Mouse (Mus musculus): Measurements from ENCODE around the gene Gm42688.

The Gm42688 gene

DNA sequence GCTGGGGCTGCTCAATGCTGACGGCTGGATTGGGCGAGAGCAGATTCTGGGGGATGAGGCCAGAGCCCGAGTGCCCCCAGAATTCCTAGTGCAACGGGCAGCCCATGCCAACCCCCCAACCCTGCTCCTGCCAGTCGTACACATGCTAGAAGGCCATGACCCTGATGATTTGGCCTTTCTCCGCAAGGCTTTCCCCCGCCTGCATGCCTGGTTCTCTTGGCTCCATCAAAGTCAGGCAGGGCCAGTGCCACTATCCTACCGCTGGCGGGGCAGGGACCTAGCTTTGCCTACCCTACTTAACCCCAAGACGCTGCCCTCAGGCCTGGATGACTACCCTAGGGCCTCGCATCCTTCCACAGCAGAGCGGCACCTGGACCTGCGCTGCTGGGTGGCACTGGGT, 16.2 kb downstream of the Gm42688 start:
- no peak for DNase-seq (ENCODE audit: low read depth, low spot score)

DNA sequence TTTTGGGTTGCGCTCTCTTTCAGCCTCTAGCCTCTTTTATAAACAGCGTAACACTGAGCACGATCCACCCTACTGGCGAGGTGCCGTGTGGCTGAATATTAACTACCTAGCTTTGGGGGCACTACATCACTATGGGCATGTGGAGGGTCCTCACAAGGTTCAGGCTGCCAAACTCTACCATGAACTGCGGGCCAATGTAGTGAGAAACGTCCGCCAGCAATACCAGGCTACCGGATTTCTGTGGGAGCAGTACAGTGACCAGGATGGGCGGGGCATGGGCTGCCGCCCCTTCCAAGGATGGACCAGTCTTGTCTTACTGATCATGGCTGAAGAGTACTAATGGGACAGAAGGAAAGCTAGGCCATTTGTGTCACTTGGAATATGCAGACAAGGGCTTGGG, 17.0 kb downstream of the Gm42688 start:
- DNase-seq (ENCODE audit: low read depth, low spot score) = no peak

- DNase-seq (ENCODE audit: low read depth, low spot score) = no peak
Observed at GRCm38 (mm10) chr6:83118825-83119733, 17.7 kb downstream of the Gm42688 start.

GRCm38 (mm10) chr6:83119734-83120051, 18.3 kb downstream of the Gm42688 start:
- DNase-seq (ENCODE audit: low read depth, low spot score) = no peak

DNA sequence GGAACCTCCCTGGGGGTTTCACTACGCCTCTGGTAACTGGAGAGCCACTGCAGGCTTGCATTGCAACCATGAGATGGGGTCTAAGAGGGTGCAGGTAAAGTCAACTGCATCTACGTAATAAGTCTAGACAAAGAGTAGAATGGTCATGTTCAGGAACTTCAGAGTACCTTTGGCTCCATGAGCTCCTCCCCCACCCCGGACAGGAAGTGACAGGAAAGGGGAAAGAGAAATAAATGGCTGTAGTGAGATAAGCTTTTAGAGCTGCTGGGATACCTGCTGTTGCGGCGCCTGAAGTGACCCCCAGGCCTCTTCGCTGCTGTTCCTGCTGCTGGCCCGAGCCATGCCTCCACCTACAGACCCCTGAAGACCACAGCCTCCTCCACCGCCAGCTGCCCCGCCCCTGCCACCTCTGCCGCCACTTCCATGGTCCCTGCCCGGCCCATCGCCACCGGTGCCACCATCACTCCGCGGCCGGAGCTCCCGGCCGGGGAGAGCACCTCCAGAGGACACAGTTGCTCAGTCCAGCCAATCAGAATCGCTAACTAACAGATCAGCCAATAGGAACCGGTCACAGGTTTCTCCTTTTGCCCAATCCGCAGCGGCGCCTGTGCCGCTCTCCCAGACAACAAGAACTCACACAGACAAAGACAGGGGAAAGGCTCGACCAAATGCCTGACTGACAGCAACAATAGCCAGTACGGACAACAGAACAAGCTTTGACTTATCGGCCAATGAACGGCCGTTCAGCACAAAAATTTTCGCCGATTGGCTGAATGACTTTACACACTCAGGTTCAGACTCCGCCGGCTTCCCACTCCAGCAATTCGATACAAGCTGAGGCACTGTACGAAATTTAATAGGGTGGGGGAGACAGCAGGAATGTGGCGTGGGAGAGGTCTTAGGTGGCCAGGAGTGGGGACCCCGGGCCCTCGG, 19.8 kb downstream of the Gm42688 start, which contains the start of gene Wbp1:
Gene Wbp1 (minus strand): TSS at position 630 of the 933 bp plus-strand sequence.
- DNase-seq (ENCODE audit: low read depth, low spot score) = peak; percentile 94

- DNase-seq (ENCODE audit: low read depth, low spot score) = no peak
Observed at GRCm38 (mm10) chr6:83121863-83122710, 20.7 kb downstream of the Gm42688 start.

GRCm38 (mm10) chr6:83122961-83123360, 21.5 kb downstream of the Gm42688 start:
- no peak for DNase-seq (ENCODE audit: low read depth, low spot score)

DNA sequence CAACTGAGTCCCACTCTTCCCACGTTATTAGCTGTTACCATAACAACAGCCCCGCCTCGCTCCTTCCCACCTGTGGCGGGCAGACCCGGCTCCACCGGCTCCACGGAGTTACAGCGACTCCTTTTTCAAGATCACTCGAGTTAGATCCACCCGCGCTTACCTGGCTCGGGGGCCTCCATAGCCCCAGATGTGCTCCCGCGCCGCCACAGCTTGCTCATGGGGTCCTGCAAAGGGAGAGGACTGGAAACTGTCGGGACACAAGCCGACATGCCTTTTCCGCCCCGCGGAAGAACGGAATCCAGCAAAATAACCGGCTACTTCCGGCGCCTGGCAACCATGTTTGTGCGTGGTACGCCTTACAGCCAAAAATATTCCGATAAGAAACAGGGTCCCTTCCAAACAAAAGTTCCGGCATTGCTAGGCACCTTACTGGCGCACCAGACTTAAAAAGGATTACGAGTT, 23.5 kb downstream of the Gm42688 start:
- peak; percentile 89 for DNase-seq (ENCODE audit: low read depth, low spot score)

- DNase-seq (ENCODE audit: low read depth, low spot score) = no peak
Observed at GRCm38 (mm10) chr6:83125331-83125730, 23.9 kb downstream of the Gm42688 start, which contains the start of gene Ino80b. TSS of gene Ino80b (minus strand) at chr6:83125431.

DNA sequence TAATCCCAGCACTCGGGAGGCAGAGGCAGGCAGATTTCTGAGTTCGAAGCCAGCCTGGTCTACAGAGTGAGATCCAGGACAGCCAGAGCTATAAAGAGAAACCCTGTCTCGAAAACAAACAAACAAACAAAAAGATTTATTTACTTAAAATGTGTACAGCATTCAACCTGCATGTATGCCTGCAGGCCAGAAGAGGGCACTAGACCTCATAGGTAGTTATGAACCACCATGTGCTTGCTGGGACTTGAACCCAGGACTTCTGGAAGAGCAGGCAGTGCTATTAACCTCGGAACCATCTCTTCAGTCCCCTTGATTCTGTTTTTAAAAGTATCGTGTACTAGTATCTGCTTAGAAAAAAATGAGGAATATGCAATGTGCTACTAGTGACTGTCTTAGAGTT, 26.0 kb downstream of the Gm42688 start:
- DNase-seq (ENCODE audit: low read depth, low spot score) = no peak

DNA sequence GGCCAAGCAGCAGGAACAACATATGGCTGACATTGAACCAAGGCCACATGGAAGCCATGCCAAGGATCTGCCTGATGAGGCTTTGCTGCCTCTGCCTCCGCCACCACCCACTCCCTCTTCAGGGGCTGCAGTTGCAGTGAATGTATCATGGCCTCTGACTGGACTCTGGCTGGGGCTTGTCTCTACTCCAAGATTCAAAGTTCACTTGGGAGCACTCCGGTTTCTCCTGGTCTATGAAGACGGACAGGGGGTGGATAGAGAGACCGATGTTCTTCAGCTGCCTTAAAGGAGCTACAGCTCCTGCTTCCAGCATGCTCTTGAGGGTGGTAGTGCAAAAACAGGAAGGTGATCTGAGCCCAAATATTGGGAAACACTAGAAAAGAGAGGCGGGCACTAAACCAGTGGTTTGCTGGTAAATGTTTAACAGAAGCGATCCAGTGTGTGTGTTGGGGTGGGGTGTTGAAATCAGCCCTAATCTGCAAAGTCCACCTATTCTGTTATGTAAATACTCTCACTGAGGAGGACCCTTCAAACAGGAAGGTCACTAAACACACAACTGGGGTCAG, 30.1 kb downstream of the Gm42688 start:
- DNase-seq (ENCODE audit: low read depth, low spot score) = no peak

GRCm38 (mm10) chr6:83132176-83132919, 30.9 kb downstream of the Gm42688 start:
- no peak for DNase-seq (ENCODE audit: low read depth, low spot score)

DNA sequence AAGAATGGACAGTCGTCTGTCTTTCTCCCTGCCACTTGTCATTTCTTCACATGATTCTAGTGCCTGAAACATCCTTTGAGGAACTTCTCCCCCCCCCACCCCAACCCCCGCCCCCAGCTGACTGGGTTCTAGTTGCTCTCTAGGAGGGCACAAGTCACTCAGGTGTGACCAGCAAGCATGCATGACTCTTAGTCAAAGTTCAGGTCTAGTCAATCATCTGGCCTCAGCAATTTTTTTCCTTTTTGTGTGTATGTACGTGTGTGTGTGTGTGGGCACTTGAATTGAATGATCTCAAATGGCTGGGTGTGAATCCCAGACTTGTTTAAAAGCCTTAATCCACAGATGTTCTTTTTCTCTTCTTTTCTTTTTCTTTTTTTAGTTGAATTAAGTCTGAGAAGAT, 32.8 kb downstream of the Gm42688 start:
- DNase-seq (ENCODE audit: low read depth, low spot score) = no peak

DNA sequence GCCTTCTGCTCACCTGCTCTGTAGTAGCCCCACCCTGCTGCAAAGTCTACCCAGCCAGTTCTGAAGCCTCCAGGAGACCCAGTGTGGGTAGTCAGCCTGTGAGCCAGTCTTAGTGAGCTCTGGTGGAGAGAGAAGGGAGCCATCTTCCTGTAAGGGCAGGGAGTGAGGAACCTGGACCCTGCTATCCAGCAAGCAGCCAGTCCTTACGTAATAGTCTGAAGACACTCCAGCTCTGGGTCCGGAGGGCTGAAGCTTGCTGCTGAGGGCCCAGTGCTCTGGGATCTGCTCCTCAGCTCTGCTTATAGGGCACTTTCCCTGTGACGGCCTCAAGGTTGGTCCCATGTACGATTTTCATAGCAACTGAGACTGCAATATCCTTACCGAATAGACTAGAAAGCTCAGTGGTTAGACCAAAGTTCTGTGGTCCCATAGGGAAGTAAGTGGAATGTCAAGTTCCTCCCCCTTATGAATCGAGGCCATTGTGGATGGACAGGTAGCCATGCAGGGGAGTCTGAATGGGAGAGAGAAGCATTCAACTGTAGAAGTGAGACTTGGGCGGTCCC, 33.6 kb downstream of the Gm42688 start, which contains the start of gene Rtkn:
Gene Rtkn (plus strand): TSS at position 513 of the 563 bp plus-strand sequence.
- no peak for DNase-seq (ENCODE audit: low read depth, low spot score)

DNA sequence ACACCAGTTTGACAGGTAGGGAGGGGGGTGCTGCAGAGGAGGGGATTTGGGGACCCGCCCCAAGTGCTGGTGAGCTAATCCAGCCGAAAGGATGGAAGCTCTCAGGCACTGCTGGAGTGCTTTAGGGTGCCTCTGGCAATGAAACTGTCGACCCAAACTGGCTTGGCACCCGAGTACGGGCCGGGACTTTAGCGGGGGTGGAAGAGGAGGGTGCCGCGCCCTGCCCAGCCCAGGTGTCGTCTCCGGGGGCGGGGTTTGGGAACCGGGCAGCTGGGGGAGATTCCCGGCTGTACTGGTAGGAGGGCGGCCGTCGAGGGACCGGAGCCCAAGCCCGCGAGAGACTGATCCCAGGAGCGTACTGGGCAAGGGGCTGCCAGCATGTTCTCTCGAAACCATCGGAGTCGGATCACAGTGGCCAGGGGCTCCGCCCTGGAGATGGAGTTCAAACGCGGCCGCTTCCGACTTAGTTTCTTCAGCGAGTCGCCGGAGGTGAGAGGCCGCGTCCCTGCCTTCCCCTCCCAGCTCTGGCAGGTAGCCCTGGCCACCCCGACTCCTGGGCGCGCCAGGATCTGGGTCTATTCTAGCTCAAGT, 34.2 kb downstream of the Gm42688 start:
- no peak for DNase-seq (ENCODE audit: low read depth, low spot score)

DNA sequence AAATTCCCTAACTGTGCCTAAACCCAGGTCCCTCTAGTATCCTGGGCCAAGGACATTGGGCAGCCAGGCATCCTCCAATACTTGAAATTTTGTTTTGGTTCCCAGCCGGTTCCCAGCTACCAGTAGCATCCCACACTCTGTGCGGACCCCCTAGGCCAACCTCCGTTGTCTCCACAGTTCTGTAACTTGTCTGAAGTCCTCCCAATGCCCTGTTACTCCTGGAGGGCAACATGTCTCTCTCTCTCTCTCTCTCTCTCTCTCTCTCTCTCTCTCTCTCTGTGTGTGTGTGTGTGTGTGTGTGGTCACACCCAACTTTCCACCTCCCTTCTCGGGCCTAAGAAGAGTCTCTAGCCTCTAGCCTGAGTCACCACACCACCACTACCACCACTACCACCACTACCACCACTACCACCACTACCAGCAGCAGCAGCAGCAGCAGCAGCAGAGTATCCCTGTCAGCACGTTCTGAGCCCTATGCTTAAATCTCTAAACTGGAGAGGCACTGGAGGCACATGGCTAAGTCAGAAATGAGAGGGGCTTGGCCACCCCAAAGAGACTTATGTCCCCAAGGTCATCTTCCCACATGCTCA, 35.0 kb downstream of the Gm42688 start:
- DNase-seq (ENCODE audit: low read depth, low spot score) = no peak

DNA sequence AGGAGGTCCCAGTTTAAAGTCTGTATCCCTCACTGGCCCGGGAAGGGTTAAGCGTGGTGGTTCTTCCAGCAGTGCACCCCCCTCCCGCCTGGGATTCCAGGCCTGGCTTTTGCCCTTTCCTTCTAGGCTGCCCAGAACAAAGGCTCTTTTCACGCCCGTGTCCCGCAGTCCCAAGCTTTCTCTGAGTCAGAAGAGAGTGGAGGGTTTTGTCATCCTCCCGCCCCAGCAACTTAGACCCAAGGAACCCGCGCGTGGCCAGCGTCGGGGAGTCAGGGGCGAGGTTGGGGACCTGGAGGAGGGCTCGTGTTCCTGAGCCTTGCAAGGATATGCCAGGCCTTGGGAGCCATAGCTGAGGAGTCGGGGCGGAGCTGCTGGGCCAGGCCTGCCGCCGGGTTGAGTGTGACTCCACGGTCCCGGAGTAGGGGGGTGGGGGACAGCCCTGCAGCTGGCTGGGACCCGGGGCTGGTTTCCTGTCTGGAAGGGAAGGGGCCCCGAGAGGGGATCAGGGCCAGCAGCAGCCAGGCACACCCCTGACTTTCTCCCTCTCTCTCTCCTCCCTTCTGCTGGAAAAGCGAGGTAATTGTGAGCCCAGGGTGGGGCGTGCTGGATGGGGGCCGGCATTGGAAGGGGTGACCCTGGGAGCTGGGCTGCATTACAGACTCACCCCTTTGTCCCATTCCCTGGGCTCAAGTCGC, 35.6 kb downstream of the Gm42688 start:
- DNase-seq (ENCODE audit: low read depth, low spot score) = no peak

DNA sequence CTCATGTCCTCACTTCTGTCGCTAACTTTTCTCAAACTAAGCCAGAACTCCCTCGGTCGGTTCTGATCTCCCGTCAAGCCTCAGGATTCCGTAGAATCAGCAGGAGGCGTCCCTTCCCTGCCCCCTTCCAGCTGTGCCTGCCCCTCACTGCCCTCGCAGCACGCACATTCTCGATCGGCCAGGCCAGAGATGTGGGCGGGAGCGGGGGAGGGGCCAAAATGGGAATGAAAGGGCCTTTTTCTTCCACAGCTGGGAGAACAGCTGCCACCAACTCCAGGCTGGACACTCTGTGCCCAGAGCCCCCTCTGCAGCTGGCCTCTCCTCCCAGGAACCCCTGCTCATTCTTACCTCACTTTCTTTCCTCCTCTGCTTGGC, 36.1 kb downstream of the Gm42688 start:
- DNase-seq (ENCODE audit: low read depth, low spot score) = no peak

- DNase-seq (ENCODE audit: low read depth, low spot score) = no peak
Observed at GRCm38 (mm10) chr6:83138056-83138455, 36.6 kb downstream of the Gm42688 start.

Data from A20 (cell line).